Mouse (Mus musculus) embryonic fibroblast, embryonic 13.5 days (primary cell): ENCODE results near the gene Prm2. TPM values are rescaled to one million over a fixed set of nuclear protein-coding genes. Genes with fewer than 3 reads are reported as not detected.

ENCODE experiments used
- H3K27ac ChIP-seq: 2 replicates; pipeline ENCODE4 v1.5.1; 2012; ENCODE audit warnings: low read length, control low read depth, inconsistent platforms; ENCODE audit not compliant: insufficient read depth
- H3K4me1 ChIP-seq: 2 replicates; pipeline ENCODE4 v1.6.1; 2011; ENCODE audit warnings: low read length; ENCODE audit not compliant: control insufficient read depth, insufficient read depth
- H3K4me3 ChIP-seq: 2 replicates; pipeline ENCODE4 v1.5.1; 2011; ENCODE audit warnings: mild to moderate bottlenecking, control low read depth, low read length; ENCODE audit not compliant: insufficient read depth
- CTCF ChIP-seq: IDR thresholded peaks from 2 replicates; pipeline ENCODE4 v1.5.1; 2011; ENCODE audit warnings: mild to moderate bottlenecking, control low read depth, low read length, moderate library complexity, borderline replicate concordance; ENCODE audit not compliant: insufficient read depth
- POLR2A ChIP-seq: IDR thresholded peaks from 2 replicates; pipeline ENCODE4 v1.6.1; 2011; ENCODE audit warnings: low read depth, mild to moderate bottlenecking, control low read depth, low read length, moderate library complexity
- polyA plus RNA-seq: library from polyadenylated mRNA; stranded (reverse); fragments of >200 nt; gene quantifications from 2 replicates; pipeline ENCODE4 v1.2.4, GENCODE M21; 2011; ENCODE audit warnings: low read depth; ENCODE audit not compliant: missing spikeins, insufficient read length

The Prm2 gene
- polyA plus RNA-seq, 1 experiment, result not detected

GRCm38 (mm10) chr16:10767158-10767557 is 28.8 kb downstream of the Prm2 start:
- TF ChIP-seq CTCF (0 out of 2 replicates have a peak, but pooled peaks have one; percentile 17), POLR2A (no peak)
- H3K4me3 ChIP-seq, result no peak overlapping the region
- no peaks in the 10 kb centered on the region for H3K4me1 ChIP-seq
- no peak overlapping the region for H3K27ac ChIP-seq

DNA sequence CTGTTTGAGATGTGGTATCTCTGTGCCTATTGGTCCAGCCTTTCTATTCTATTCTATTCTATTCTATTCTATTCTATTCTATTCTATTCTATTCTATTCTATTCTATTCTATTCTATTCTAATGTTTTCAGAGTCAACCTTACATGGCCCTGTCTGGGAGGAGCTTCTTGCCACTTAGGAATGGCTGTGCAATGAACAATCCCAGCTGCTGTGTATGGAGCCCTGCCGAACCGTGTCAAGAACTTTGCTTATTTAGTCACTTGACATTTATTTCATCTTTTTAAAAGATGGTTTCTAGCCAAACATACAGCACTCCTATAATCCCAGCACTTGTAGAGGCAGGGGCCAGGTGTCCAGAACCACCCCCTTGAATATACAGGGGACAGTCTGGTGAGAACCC is 31.6 kb downstream of the Prm2 start:
- TF ChIP-seq POLR2A, result no peak
- TF ChIP-seq CTCF, result no peak
- no peaks in the 10 kb centered on the region for H3K4me1 ChIP-seq

GRCm38 (mm10) chr16:10763540-10764264 is 32.2 kb downstream of the Prm2 start:
- TF ChIP-seq CTCF (no peak), POLR2A (no peak)
- no peak overlapping the region for H3K27ac ChIP-seq
- H3K4me1 ChIP-seq, result no peaks in the 10 kb centered on the region
- no peak overlapping the region for H3K4me3 ChIP-seq

More for the DNA sequence above, 31.6 kb downstream of the Prm2 start:
- Histone ChIP-seq H3K4me3 (no peak overlapping the region), H3K27ac (no peak overlapping the region)

GRCm38 (mm10) chr16:10762569-10763180 is 33.3 kb downstream of the Prm2 start:
- H3K27ac ChIP-seq, result no peak overlapping the region
- H3K4me3 ChIP-seq, result no peak overlapping the region
- no peaks in the 10 kb centered on the region for H3K4me1 ChIP-seq
- TF ChIP-seq CTCF, result no peak
- TF ChIP-seq POLR2A, result no peak

DNA sequence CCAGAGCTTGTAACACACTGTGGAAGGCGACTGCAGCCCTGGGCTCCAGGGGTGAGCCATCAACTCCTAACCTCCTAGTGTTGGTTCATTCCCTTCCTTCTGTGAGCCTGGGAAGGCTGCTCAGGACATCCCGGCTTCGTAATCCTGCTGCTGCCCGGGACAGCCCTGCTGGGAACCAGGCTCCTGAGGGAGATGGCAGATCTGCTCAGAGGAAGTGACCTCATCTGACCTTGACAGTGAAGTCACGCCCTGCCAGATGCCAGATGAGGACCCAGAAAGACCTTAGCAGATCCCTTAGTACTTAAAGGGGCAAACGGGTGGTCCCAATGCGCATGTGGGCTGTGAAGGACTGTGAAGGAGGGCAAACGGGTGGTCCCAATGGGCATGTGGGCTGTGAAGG is 34.8 kb downstream of the Prm2 start:
- Histone ChIP-seq H3K27ac (no peak overlapping the region), H3K4me1 (no peaks in the 10 kb centered on the region), H3K4me3 (no peak overlapping the region)
- TF ChIP-seq POLR2A (no peak), CTCF (no peak)

DNA sequence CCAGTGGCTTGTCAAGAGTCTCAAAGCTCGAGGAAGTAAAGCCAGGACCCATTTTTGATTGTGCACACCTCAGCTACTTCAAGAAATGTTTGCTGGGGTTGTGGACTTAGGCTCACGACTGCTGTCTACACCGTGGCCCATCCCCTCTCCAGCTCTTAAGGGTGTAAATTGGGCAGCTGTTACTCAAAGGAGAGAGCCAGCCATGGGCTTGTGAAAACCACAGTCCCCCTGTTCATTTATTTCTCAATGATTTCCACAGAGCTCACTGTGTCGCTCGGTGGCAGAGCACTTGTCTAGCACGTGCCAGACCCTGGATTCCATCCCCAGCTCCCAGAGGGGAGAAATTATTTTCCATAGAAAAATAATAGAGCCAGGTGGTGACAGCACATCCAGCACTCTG is 39.8 kb downstream of the Prm2 start:
- H3K4me1 ChIP-seq, result peaks cover 9% of the 10 kb centered on the region
- H3K4me3 ChIP-seq, result no peak overlapping the region
- H3K27ac ChIP-seq, result no peak overlapping the region
- TF ChIP-seq CTCF (no peak), POLR2A (no peak)

DNA sequence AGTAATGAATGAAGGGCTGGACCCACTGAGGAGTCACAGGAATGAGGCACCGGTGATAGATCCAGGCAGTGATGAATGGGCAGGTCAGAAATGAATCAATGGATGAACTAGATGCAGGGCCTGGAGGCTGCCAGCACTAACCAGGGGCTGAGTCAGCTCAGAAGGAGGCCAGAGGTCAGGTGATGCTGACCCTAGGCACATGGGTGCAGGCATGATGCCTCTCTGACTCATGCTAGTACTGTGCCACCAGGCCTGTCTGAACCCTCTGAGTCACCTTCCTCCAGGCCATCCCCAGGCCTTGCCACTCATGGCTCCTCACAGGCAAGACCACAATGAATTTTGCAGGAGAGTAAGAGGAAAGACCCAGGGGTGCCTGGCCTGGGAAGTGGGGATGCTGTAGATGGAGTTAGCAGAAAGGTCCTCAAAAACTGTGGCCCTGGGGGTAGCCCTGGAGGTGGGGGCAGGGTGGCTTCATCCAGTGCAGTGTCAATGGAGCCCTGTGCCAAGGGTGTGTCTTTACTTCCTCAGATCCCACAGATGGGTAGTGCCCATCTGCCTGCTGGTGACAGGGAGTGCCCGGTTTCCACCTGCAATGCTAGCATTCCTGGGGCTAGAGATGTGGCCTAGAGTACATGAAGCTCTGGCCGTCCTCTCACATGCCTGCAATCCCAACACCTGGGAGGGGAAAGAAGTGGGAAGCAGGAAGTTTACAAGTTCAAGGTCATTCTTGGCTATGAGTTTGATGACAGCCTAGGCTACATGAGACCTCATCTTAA is 41.2 kb downstream of the Prm2 start:
- Histone ChIP-seq H3K4me1 (peaks cover 9% of the 10 kb centered on the region), H3K4me3 (no peak overlapping the region), H3K27ac (no peak overlapping the region)
- TF ChIP-seq CTCF, result no peak
- TF ChIP-seq POLR2A, result no peak

DNA sequence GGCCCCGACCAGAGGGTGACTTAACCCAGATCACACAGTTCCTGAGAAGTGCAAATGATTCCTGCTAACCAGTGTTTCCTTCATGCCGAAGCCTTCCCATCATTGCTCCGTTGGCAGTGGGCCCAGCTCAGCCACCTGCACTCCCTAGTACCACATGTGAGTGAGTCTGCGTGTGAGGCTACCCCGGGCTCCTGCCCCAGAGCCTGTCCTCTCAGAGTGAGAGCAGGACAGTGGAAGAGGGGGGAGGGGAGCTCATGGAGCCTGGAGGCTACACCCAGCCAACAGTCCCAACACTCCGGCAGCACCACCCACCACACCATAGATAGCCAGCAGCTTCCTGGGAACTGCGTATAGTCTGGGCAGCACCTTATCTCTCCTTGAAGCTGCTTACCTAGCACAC is 46.1 kb downstream of the Prm2 start:
- TF ChIP-seq CTCF (no peak), POLR2A (no peak)

GRCm38 (mm10) chr16:10749226-10749625 is 46.7 kb downstream of the Prm2 start:
- TF ChIP-seq POLR2A (no peak), CTCF (no peak)
- Histone ChIP-seq H3K27ac (no peak overlapping the region), H3K4me3 (no peak overlapping the region), H3K4me1 (peaks cover 7% of the 10 kb centered on the region)

More for the DNA sequence above, 46.1 kb downstream of the Prm2 start:
- H3K4me1 ChIP-seq, result peaks cover 9% of the 10 kb centered on the region
- no peak overlapping the region for H3K27ac ChIP-seq
- no peak overlapping the region for H3K4me3 ChIP-seq

Other genes starting within 250 kb of the Prm2 start
- gene Socs1, start 10.6 kb downstream of the Prm2 start, polyA plus RNA-seq, result 3.7 and 7.3 TPM in 2 replicates
- gene Tnp2, start 7.5 kb downstream of the Prm2 start, polyA plus RNA-seq, result not detected in 2 replicates
- gene Prm3, start 5.2 kb downstream of the Prm2 start, polyA plus RNA-seq, result not detected in 2 replicates
- not detected in 2 replicates for gene Prm1, start 9.7 kb upstream of the Prm2 start, polyA plus RNA-seq
- not detected in 2 replicates for gene Gm11172, start 16.8 kb upstream of the Prm2 start, polyA plus RNA-seq
- 1.1 and 1.9 TPM in 2 replicates for gene Rmi2, start 38.9 kb upstream of the Prm2 start, polyA plus RNA-seq